Mouse (Mus musculus): ENCODE measurements around the gene Gpr34.

The Gpr34 gene

DNA sequence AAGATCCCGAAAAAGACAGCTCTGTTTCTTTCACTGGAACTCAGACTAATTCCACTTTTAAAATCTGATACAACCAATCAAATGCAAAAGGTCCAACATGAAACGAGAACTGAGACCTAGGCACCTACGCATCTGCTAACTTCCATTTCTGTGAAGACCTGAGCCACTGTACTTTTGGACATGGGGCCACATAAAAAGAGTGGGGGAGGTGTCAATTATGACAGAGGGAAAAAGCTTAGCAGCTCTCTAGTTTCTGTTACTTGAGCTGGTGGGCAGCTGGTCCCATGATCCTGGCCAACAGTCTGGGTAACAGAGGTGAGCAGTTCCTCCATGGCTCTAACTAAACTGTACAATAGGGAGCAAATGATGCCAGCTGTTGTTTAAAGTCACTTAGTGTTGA lies 41.1 kb downstream of the Gpr34 start:
- no peak for DNase-seq (ENCODE audit: low spot score)

DNA sequence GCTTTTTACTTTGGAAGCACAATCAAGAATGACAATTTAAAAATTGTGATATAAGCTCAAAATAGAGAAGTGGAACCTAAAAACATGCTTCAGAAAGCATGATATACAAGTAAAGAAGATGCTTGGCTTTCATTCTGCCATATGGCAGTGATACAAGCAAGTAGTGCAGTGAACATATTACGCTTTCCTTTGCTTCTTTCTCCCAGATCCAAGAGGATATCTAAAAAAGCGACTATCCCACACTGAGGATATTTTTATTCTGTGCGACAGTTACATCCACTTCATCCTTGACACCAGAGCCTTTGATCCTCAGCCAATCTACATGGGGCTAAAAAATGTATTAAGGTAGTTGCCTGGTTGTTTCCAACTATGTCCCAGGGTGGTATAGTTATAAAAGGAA lies 49.9 kb downstream of the Gpr34 start:
- no peak for DNase-seq (ENCODE audit: low spot score)

DNA sequence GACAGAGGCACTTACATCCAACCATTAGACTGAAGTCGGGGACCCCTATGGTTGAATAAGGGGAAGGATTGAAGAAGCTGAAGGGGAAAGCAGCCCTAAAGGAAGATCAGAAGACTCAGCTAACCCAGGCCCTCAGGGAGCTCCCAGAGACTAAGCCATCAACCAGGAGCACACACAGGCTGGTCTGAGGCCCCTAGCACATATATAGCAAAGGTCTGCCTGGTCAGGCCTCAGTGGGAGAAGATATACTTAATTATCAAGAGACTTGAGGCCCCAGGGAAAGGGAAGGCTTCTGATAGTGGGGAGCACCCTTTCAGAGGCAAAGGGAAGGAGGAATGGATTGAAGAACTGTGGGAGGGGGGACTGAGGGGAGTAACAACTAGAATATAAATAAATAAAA lies 54.7 kb downstream of the Gpr34 start:
- DNase-seq (ENCODE audit: low spot score): no peak

DNA sequence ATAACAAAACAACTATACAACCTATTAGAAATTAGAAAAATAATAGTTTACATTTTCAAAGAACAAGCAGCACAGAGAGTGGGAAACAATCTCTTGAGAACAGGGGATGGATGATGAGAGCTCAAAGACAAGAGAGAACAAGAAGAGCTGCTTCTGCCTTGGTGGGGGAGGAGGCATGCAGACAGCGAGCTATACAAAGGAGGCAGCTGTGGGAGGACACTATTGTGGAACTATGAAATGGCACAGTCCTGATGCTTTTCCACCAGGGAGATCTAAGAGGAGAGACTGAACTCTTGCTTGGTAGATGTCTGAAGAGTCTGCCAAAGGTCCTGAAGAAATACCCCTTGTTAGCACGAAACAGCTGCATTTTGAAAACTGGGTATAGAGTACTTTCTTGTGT lies 56.5 kb downstream of the Gpr34 start:
- no peak for DNase-seq (ENCODE audit: low spot score)
